Mouse (Mus musculus): ENCODE measurements at regions not wholly inside any gene's neighbourhood (a gene's known extent, or its start where the extent isn't known, plus 50 kb on each side); places are given as distances from the start of the nearest gene placed in this dataset.

- Histone ChIP-seq H3K9me3 (ENCODE audit: control insufficient read depth, low read length) (no peaks in the 10 kb centered on the region), H3K9ac (ENCODE audit: low read length) (no peak overlapping the region), H3K36me3 (ENCODE audit: control insufficient read depth, insufficient read depth, low read length) (no peaks in the 10 kb centered on the region), H3K4me2 (ENCODE audit: low read depth, severe bottlenecking) (no peak overlapping the region), H3K4me3 (ENCODE audit: low read depth, low read length) (no peak overlapping the region), H3K4me1 (ENCODE audit: control insufficient read depth, insufficient read depth, low read length) (no peaks in the 10 kb centered on the region), H3K27me3 (ENCODE audit: control insufficient read depth, insufficient read depth, low read length) (no peaks in the 10 kb centered on the region), H3K27ac (replicated peaks; ENCODE audit: low read depth, low read length) (no peak overlapping the region)
- ATAC-seq (ENCODE audit: insufficient number of reproducible peaks, low FRiP score, low TSS enrichment, low read depth) = no peak
- WGBS = 37% methylated on average over 3 of the region's 3 CpGs
- DNase-seq (ENCODE audit: low spot score) = no peak
These were observed 231.2 kb upstream of the Tsc22d2 start for GRCm38 (mm10) chr3:58183279-58183678.

- ATAC-seq (ENCODE audit: insufficient number of reproducible peaks, low FRiP score, low TSS enrichment, low read depth) (no peak), DNase-seq (ENCODE audit: low spot score) (no peak)
- 90% methylated on average over 6 of the region's 6 CpGs for WGBS
- no peak overlapping the region for H3K4me3 ChIP-seq (ENCODE audit: low read depth, low read length)
- H3K4me2 ChIP-seq (ENCODE audit: low read depth, severe bottlenecking) = no peak overlapping the region
- no peaks in the 10 kb centered on the region for H3K9me3 ChIP-seq (ENCODE audit: control insufficient read depth, low read length)
- no peaks in the 10 kb centered on the region for H3K36me3 ChIP-seq (ENCODE audit: control insufficient read depth, insufficient read depth, low read length)
- no peak overlapping the region for H3K27ac ChIP-seq (replicated peaks; ENCODE audit: low read depth, low read length)
- H3K9ac ChIP-seq (ENCODE audit: low read length) = no peak overlapping the region
- H3K27me3 ChIP-seq (ENCODE audit: control insufficient read depth, insufficient read depth, low read length) = no peaks in the 10 kb centered on the region
- H3K4me1 ChIP-seq (ENCODE audit: control insufficient read depth, insufficient read depth, low read length) = no peaks in the 10 kb centered on the region
These were observed 214.1 kb upstream of the Tsc22d2 start for GRCm38 (mm10) chr3:58200462-58200861.

GRCm38 (mm10) chr3:58202816-58203215, 211.7 kb upstream of the Tsc22d2 start:
- Histone ChIP-seq H3K9ac (ENCODE audit: low read length) (no peak overlapping the region), H3K27me3 (ENCODE audit: control insufficient read depth, insufficient read depth, low read length) (no peaks in the 10 kb centered on the region), H3K4me1 (ENCODE audit: control insufficient read depth, insufficient read depth, low read length) (no peaks in the 10 kb centered on the region), H3K4me2 (ENCODE audit: low read depth, severe bottlenecking) (no peak overlapping the region), H3K9me3 (ENCODE audit: control insufficient read depth, low read length) (no peaks in the 10 kb centered on the region), H3K4me3 (ENCODE audit: low read depth, low read length) (no peak overlapping the region), H3K36me3 (ENCODE audit: control insufficient read depth, insufficient read depth, low read length) (no peaks in the 10 kb centered on the region), H3K27ac (replicated peaks; ENCODE audit: low read depth, low read length) (no peak overlapping the region)
- 83% methylated on average over 5 of the region's 5 CpGs for WGBS
- DNase-seq (ENCODE audit: low spot score) = no peak
- no peak for ATAC-seq (ENCODE audit: insufficient number of reproducible peaks, low FRiP score, low TSS enrichment, low read depth)

- no peaks in the 10 kb centered on the region for H3K27me3 ChIP-seq (ENCODE audit: control insufficient read depth, insufficient read depth, low read length)
- DNase-seq (ENCODE audit: low spot score) (no peak), ATAC-seq (ENCODE audit: insufficient number of reproducible peaks, low FRiP score, low TSS enrichment, low read depth) (no peak)
- H3K4me1 ChIP-seq (ENCODE audit: control insufficient read depth, insufficient read depth, low read length) = no peaks in the 10 kb centered on the region
- no peaks in the 10 kb centered on the region for H3K36me3 ChIP-seq (ENCODE audit: control insufficient read depth, insufficient read depth, low read length)
- no peak overlapping the region for H3K27ac ChIP-seq (replicated peaks; ENCODE audit: low read depth, low read length)
- no peak overlapping the region for H3K4me3 ChIP-seq (ENCODE audit: low read depth, low read length)
- H3K9ac ChIP-seq (ENCODE audit: low read length) = no peak overlapping the region
- H3K9me3 ChIP-seq (ENCODE audit: control insufficient read depth, low read length) = no peaks in the 10 kb centered on the region
- WGBS = 77% methylated on average over 2 of the region's 2 CpGs
- no peak overlapping the region for H3K4me2 ChIP-seq (ENCODE audit: low read depth, severe bottlenecking)
These were observed 210.7 kb upstream of the Tsc22d2 start for GRCm38 (mm10) chr3:58203806-58204205.

GRCm38 (mm10) chr3:58205526-58205925, 209.0 kb upstream of the Tsc22d2 start:
- 90% methylated on average over 2 of the region's 2 CpGs for WGBS
- DNase-seq (ENCODE audit: low spot score) = no peak
- H3K4me1 ChIP-seq (ENCODE audit: control insufficient read depth, insufficient read depth, low read length) = no peaks in the 10 kb centered on the region
- no peak for ATAC-seq (ENCODE audit: insufficient number of reproducible peaks, low FRiP score, low TSS enrichment, low read depth)
- no peak overlapping the region for H3K9ac ChIP-seq (ENCODE audit: low read length)
- H3K27me3 ChIP-seq (ENCODE audit: control insufficient read depth, insufficient read depth, low read length) = no peaks in the 10 kb centered on the region
- H3K27ac ChIP-seq (replicated peaks; ENCODE audit: low read depth, low read length) = no peak overlapping the region
- no peak overlapping the region for H3K4me2 ChIP-seq (ENCODE audit: low read depth, severe bottlenecking)
- no peaks in the 10 kb centered on the region for H3K36me3 ChIP-seq (ENCODE audit: control insufficient read depth, insufficient read depth, low read length)
- no peaks in the 10 kb centered on the region for H3K9me3 ChIP-seq (ENCODE audit: control insufficient read depth, low read length)
- no peak overlapping the region for H3K4me3 ChIP-seq (ENCODE audit: low read depth, low read length)

- DNase-seq (ENCODE audit: low spot score) (no peak), ATAC-seq (ENCODE audit: insufficient number of reproducible peaks, low FRiP score, low TSS enrichment, low read depth) (no peak)
- H3K4me2 ChIP-seq (ENCODE audit: low read depth, severe bottlenecking) = no peak overlapping the region
- H3K4me3 ChIP-seq (ENCODE audit: low read depth, low read length) = no peak overlapping the region
- H3K36me3 ChIP-seq (ENCODE audit: control insufficient read depth, insufficient read depth, low read length) = no peaks in the 10 kb centered on the region
- H3K9me3 ChIP-seq (ENCODE audit: control insufficient read depth, low read length) = no peaks in the 10 kb centered on the region
- no peak overlapping the region for H3K9ac ChIP-seq (ENCODE audit: low read length)
- H3K27me3 ChIP-seq (ENCODE audit: control insufficient read depth, insufficient read depth, low read length) = no peaks in the 10 kb centered on the region
- no peaks in the 10 kb centered on the region for H3K4me1 ChIP-seq (ENCODE audit: control insufficient read depth, insufficient read depth, low read length)
- WGBS = 84% methylated on average over 5 of the region's 5 CpGs
- no peak overlapping the region for H3K27ac ChIP-seq (replicated peaks; ENCODE audit: low read depth, low read length)
These were observed 207.6 kb upstream of the Tsc22d2 start for GRCm38 (mm10) chr3:58206776-58207398.

- Histone ChIP-seq H3K4me1 (ENCODE audit: control insufficient read depth, insufficient read depth, low read length) (no peaks in the 10 kb centered on the region), H3K4me2 (ENCODE audit: low read depth, severe bottlenecking) (no peak overlapping the region), H3K9me3 (ENCODE audit: control insufficient read depth, low read length) (no peaks in the 10 kb centered on the region), H3K9ac (ENCODE audit: low read length) (no peak overlapping the region), H3K36me3 (ENCODE audit: control insufficient read depth, insufficient read depth, low read length) (no peaks in the 10 kb centered on the region), H3K27me3 (ENCODE audit: control insufficient read depth, insufficient read depth, low read length) (no peaks in the 10 kb centered on the region), H3K27ac (replicated peaks; ENCODE audit: low read depth, low read length) (no peak overlapping the region), H3K4me3 (ENCODE audit: low read depth, low read length) (no peak overlapping the region)
- WGBS = 28% methylated on average over 3 of the region's 3 CpGs
- ATAC-seq (ENCODE audit: insufficient number of reproducible peaks, low FRiP score, low TSS enrichment, low read depth) (no peak), DNase-seq (ENCODE audit: low spot score) (no peak)
These were observed 203.5 kb upstream of the Tsc22d2 start for GRCm38 (mm10) chr3:58211016-58211415.

- ATAC-seq (ENCODE audit: insufficient number of reproducible peaks, low FRiP score, low TSS enrichment, low read depth) (no peak), DNase-seq (ENCODE audit: low spot score) (no peak)
- no peak overlapping the region for H3K4me2 ChIP-seq (ENCODE audit: low read depth, severe bottlenecking)
- no peak overlapping the region for H3K4me3 ChIP-seq (ENCODE audit: low read depth, low read length)
- H3K4me1 ChIP-seq (ENCODE audit: control insufficient read depth, insufficient read depth, low read length) = no peaks in the 10 kb centered on the region
- H3K36me3 ChIP-seq (ENCODE audit: control insufficient read depth, insufficient read depth, low read length) = no peaks in the 10 kb centered on the region
- no peak overlapping the region for H3K9ac ChIP-seq (ENCODE audit: low read length)
- no peak overlapping the region for H3K27ac ChIP-seq (replicated peaks; ENCODE audit: low read depth, low read length)
- no peaks in the 10 kb centered on the region for H3K9me3 ChIP-seq (ENCODE audit: control insufficient read depth, low read length)
- WGBS = 86% methylated on average over 2 of the region's 2 CpGs
- H3K27me3 ChIP-seq (ENCODE audit: control insufficient read depth, insufficient read depth, low read length) = no peaks in the 10 kb centered on the region
These were observed 189.8 kb upstream of the Tsc22d2 start for GRCm38 (mm10) chr3:58224696-58225095.

Data from limb, embryonic 11.5 days (tissue).